Mouse (Mus musculus): ENCODE data around the gene Ern1.

GRCm38 (mm10) chr11:106393331-106393616 lies 94.4 kb downstream of the Ern1 start:
- TF ChIP-seq CTCF (IDR thresholded peaks at IDR 0.05; ENCODE audit: borderline replicate concordance, extremely low read depth, insufficient read depth, insufficient read length): no peak
- no peak for TF ChIP-seq POLR2A (IDR thresholded peaks at IDR 0.05; ENCODE audit: borderline replicate concordance, extremely low read depth, insufficient read depth, insufficient read length, poor library complexity, severe bottlenecking)
